In the genomic region with DNA sequence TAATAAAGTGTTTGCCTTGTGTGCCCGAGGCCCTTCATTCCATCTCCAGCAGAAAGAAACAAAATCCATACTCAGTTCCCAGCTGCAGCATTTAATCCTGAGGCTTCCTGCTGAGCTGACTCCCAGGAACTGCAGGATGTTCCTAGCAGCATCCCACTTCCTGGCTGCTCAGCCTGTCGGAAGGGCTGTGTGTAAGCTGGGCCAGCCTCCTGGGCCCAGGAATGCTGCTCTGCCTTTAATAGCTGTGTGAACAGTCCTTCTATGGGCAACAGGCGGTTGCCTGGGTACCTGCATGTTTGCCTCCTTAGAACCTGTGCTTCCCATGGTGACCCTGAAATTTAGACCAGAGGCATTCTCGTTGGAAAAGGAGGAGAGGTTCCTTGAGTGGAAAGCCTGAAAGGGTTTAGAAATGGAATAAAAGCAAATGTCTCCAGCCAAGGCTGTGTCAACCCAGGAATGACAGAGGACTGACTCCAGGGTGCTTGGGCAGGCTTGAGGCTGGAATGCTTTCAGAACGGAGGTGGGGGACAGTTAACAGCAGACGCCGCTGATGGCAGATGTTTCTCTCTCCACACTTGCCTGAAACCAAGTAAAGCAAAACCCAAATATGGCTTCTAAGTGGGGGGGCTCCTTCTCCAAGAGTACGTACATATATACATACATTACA, we compare ENCODE assay signal across 8 mouse cellular contexts. TPM values are rescaled to one million over a fixed set of nuclear protein-coding genes. Genes with fewer than 3 reads are reported as not detected.
DNase-seq lines count a peak whose midpoint lies in the region; ATAC-seq and TF ChIP-seq lines count a peak whose summit lies in the region.

No protein-coding gene starts in this region.

- no peak for ATAC-seq in forebrain, embryonic 16.5 days

- 11% methylated on average over 8 of the region's 8 CpGs for WGBS in forebrain, embryonic 16.5 days
- 16% methylated on average over 8 of the region's 8 CpGs for WGBS in kidney, adult 2 months

- no peak overlapping the region for H3K9ac ChIP-seq in forebrain, embryonic 16.5 days (replicated peaks; ENCODE audit: low read depth, low read length)

- peak; percentile 45; the same call in 1 of the 2 replicates for TF ChIP-seq POLR2A in testis, adult 2 months (IDR thresholded peaks at IDR 0.05; ENCODE audit: control insufficient read depth, low read depth, low read length)
- TF ChIP-seq POLR2A in kidney, adult 2 months (IDR thresholded peaks at IDR 0.05; ENCODE audit: low read depth, low read length), result no peak

- peak overlapping the region; percentile 90 for H3K4me2 ChIP-seq in forebrain, embryonic 16.5 days (ENCODE audit: low read length)

- H3K4me1 ChIP-seq in testis, adult 2 months (ENCODE audit: control insufficient read depth, insufficient read depth, low read length), result peaks cover 21% of the 10 kb centered on the region
- H3K4me1 ChIP-seq in forebrain, embryonic 16.5 days (replicated peaks; ENCODE audit: control insufficient read depth, insufficient read depth, low read length), result peaks cover 26% of the 10 kb centered on the region
- H3K4me1 ChIP-seq in kidney, adult 2 months (ENCODE audit: control insufficient read depth, insufficient read depth, low read length), result peaks cover 16% of the 10 kb centered on the region

- no peaks in the 10 kb centered on the region for H3K9me3 ChIP-seq in forebrain, embryonic 16.5 days (ENCODE audit: control insufficient read depth, low read length)

- no peaks in the 10 kb centered on the region for H3K27me3 ChIP-seq in testis, adult 2 months (ENCODE audit: control insufficient read depth, insufficient read depth, low read length)
- peaks cover 23% of the 10 kb centered on the region for H3K27me3 ChIP-seq in forebrain, embryonic 16.5 days (replicated peaks; ENCODE audit: control insufficient read depth, insufficient read depth, low read length)
- H3K27me3 ChIP-seq in kidney, adult 2 months (replicated peaks; ENCODE audit: control insufficient read depth, insufficient read depth, low read length), result no peaks in the 10 kb centered on the region

- DNase-seq in testis, postnatal 10 days (ENCODE audit: low spot score), result no peak
- peak; percentile 71 for DNase-seq in kidney, adult 2 months
- DNase-seq in lung, postnatal 25 days (ENCODE audit: low spot score), result peak; percentile 59
- no peak for DNase-seq in T-cell, adult 2 months (ENCODE audit: low spot score)
- DNase-seq in urinary bladder, postnatal 25 days (ENCODE audit: low spot score), result no peak
- no peak for DNase-seq in thymus, postnatal 10 days (ENCODE audit: low spot score in 2 of 2)

- no peaks in the 10 kb centered on the region for H3K36me3 ChIP-seq in testis, adult 2 months (ENCODE audit: control insufficient read depth, insufficient read depth, low read length)
- H3K36me3 ChIP-seq in forebrain, embryonic 16.5 days (ENCODE audit: control insufficient read depth, insufficient read depth), result no peaks in the 10 kb centered on the region
- no peaks in the 10 kb centered on the region for H3K36me3 ChIP-seq in kidney, adult 2 months (ENCODE audit: control insufficient read depth, insufficient read depth, low read length)

- TF ChIP-seq CTCF in testis, adult 2 months (IDR thresholded peaks at IDR 0.05; ENCODE audit: control insufficient read depth, insufficient read depth, insufficient replicate concordance, low read depth, low read length), result no peak
- no peak for TF ChIP-seq CTCF in kidney, adult 2 months (conservative IDR thresholded peaks at IDR 0.05; ENCODE audit: insufficient read depth, insufficient read length, low read depth, low read length)

- peak overlapping the region; percentile 84; the same call in 1 of the 2 replicates for H3K4me3 ChIP-seq in testis, adult 2 months (ENCODE audit: control insufficient read depth, low read depth, low read length)
- no peak overlapping the region for H3K4me3 ChIP-seq in forebrain, embryonic 16.5 days (replicated peaks; ENCODE audit: low read length)
- peak overlapping the region; percentile 76 for H3K4me3 ChIP-seq in kidney, adult 2 months (ENCODE audit: insufficient read depth, low read depth, low read length)

- peak overlapping the region; percentile 18 for H3K27ac ChIP-seq in testis, adult 2 months (ENCODE audit: control insufficient read depth, insufficient read depth, low read depth, low read length)
- H3K27ac ChIP-seq in forebrain, embryonic 16.5 days (ENCODE audit: low read length), result no peak overlapping the region
- peak overlapping the region; percentile 89 for H3K27ac ChIP-seq in kidney, adult 2 months (ENCODE audit: insufficient read depth, low read depth, low read length)

RNA-seq across cellular contexts. Expression of gene Klhl21, which starts 1.0 kb away (rescaled TPM):
- 17.1 TPM in 2 replicates for polyA plus RNA-seq in testis, adult 2 months (2012; rRNA removed)
- 2.9 and 3.6 TPM in 2 replicates for polyA plus RNA-seq in forebrain, embryonic 16.5 days (2015; fragmentation: Nextera tagmentation; extraction: Ambion mirVana)
- 23.0 and 26.7 TPM in 2 replicates for polyA plus RNA-seq in kidney, adult 2 months (2012; rRNA removed)

RNA-seq across cellular contexts. Expression of gene Phf13, which starts 11.6 kb away (rescaled TPM):
- 41.8 and 43.6 TPM in 2 replicates for polyA plus RNA-seq in testis, adult 2 months (2012; rRNA removed)
- polyA plus RNA-seq in forebrain, embryonic 16.5 days (2015; fragmentation: Nextera tagmentation; extraction: Ambion mirVana), result 20.5 and 21.8 TPM in 2 replicates
- polyA plus RNA-seq in kidney, adult 2 months (2012; rRNA removed), result 4.9 and 5.5 TPM in 2 replicates

RNA-seq across cellular contexts. Expression of gene Thap3, which starts 18.8 kb away (rescaled TPM):
- 4.2 and 5.5 TPM in 2 replicates for polyA plus RNA-seq in testis, adult 2 months (2012; rRNA removed)
- 32.7 and 42.7 TPM in 2 replicates for polyA plus RNA-seq in forebrain, embryonic 16.5 days (2015; fragmentation: Nextera tagmentation; extraction: Ambion mirVana)
- 30.6 and 33.7 TPM in 2 replicates for polyA plus RNA-seq in kidney, adult 2 months (2012; rRNA removed)

RNA-seq across cellular contexts. Expression of gene Zbtb48, which starts 19.9 kb away (rescaled TPM):
- polyA plus RNA-seq in testis, adult 2 months (2012; rRNA removed), result 18.2 and 22.4 TPM in 2 replicates
- 23.4 and 25.4 TPM in 2 replicates for polyA plus RNA-seq in forebrain, embryonic 16.5 days (2015; fragmentation: Nextera tagmentation; extraction: Ambion mirVana)
- 11.0 and 13.8 TPM in 2 replicates for polyA plus RNA-seq in kidney, adult 2 months (2012; rRNA removed)

RNA-seq across cellular contexts. Expression of gene Tas1r1, which starts 30.8 kb away (rescaled TPM):
- 30.2 and 37.6 TPM in 2 replicates for polyA plus RNA-seq in testis, adult 2 months (2012; rRNA removed)
- 0.97 and 1.6 TPM in 2 replicates for polyA plus RNA-seq in forebrain, embryonic 16.5 days (2015; fragmentation: Nextera tagmentation; extraction: Ambion mirVana)
- polyA plus RNA-seq in kidney, adult 2 months (2012; rRNA removed), result 0.12 and 0.22 TPM in 2 replicates

Comparison
In these comparisons a context has a peak if more than half of its experiments do, and no peak if none do; other contexts are left out.
1. DNase-seq: peak in kidney, adult 2 months (single experiment) and lung, postnatal 25 days (single experiment); none in testis, postnatal 10 days (single experiment), T-cell, adult 2 months (single experiment), urinary bladder, postnatal 25 days (single experiment) and thymus, postnatal 10 days (0 of 2).